Mouse (Mus musculus) brain, embryonic 14.5 days (tissue): Measurements from ENCODE around the gene Ube2n.

Experiments used
- CTCF ChIP-seq: fragments of 200-500 bp; IDR thresholded peaks from 2 replicates; pipeline ENCODE4 v1.5.1; 2012; ENCODE audit warnings: inconsistent platforms, mild to moderate bottlenecking, moderate library complexity, borderline replicate concordance; ENCODE audit not compliant: insufficient read depth, insufficient read length; ENCODE audit errors: extremely low read depth
- POLR2A ChIP-seq: fragments of 200-500 bp; IDR thresholded peaks from 2 replicates; pipeline ENCODE4 v1.6.1; 2012; ENCODE audit warnings: mild to moderate bottlenecking, inconsistent platforms, borderline replicate concordance; ENCODE audit not compliant: poor library complexity, insufficient read depth, insufficient read length, severe bottlenecking; ENCODE audit errors: extremely low read depth

DNA sequence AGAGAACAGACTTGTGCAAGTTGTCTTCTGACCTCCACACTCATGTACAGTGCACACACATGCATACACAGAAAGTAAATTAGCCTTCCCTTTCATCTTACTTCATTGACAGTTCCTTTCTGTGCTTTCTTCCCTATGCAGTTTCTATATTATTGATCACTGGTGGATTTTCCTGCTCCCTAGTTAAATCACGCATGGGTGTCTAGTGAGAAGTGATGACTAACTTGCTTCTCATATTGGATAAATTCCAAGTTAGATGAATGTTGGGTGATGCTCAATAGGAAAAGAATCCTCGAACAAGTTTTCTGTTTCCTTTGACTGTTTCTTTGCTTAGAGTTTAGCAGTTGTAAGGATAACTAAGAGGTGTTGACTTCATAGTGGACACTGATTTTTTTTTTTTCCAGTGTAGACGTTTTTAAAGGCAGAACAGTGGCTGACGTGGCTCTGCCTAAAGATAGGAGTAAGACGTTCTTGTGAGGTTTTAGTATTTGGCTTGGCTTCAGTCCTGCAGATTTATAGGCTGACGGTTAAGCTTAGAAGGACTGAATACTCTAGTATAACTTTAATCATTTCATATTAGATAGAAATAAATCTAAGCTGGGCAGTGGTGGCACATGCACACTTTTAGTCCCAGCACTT is 10.2 kb downstream of the Ube2n start:
- no peak for TF ChIP-seq POLR2A
- no peak for TF ChIP-seq CTCF
